Mouse (Mus musculus) embryonic facial prominence, embryonic 15.5 days (tissue): ENCODE measurements at regions not wholly inside any gene's neighbourhood (a gene's known extent, or its start where the extent isn't known, plus 50 kb on each side); places are given as distances from the start of the nearest gene placed in this dataset.

Source experiments
- ATAC-seq: fragments of 200-750 bp; cut with Nextera tagmentation; 2 replicates; pipeline ENCODE4 v1.8.0; 2017; ENCODE audit warnings: low read depth, moderate TSS enrichment; ENCODE audit not compliant: insufficient number of reproducible peaks, low FRiP score, low TSS enrichment
- H3K27ac ChIP-seq: fragments of 300-500 bp; sonication (generic); replicated peaks from 2 replicates; pipeline ENCODE4 v1.5.1; 2015; ENCODE audit warnings: mild to moderate bottlenecking, inconsistent platforms
- H3K27me3 ChIP-seq: fragments of 300-500 bp; sonication (generic); 2 replicates; pipeline ENCODE4 v1.6.1; 2015; ENCODE audit warnings: inconsistent platforms
- H3K36me3 ChIP-seq: fragments of 300-500 bp; sonication (generic); 2 replicates; pipeline ENCODE4 v1.6.1; 2015; ENCODE audit warnings: mild to moderate bottlenecking, inconsistent platforms
- H3K4me1 ChIP-seq: fragments of 300-500 bp; sonication (generic); 2 replicates; pipeline ENCODE4 v1.6.1; 2015; ENCODE audit warnings: inconsistent platforms
- H3K4me2 ChIP-seq: fragments of 300-500 bp; sonication (generic); replicated peaks from 2 replicates; pipeline ENCODE4 v1.6.1; 2015; ENCODE audit warnings: mild to moderate bottlenecking, inconsistent platforms
- H3K4me3 ChIP-seq: fragments of 300-500 bp; sonication (generic); replicated peaks from 2 replicates; pipeline ENCODE4 v1.5.1; 2015; ENCODE audit warnings: mild to moderate bottlenecking, inconsistent platforms
- H3K9ac ChIP-seq: fragments of 300-500 bp; sonication (generic); 2 replicates; pipeline ENCODE4 v1.6.1; 2015; ENCODE audit warnings: inconsistent platforms
- H3K9me3 ChIP-seq: fragments of 300-500 bp; sonication (generic); replicated peaks from 2 replicates; pipeline ENCODE4 v1.6.1; 2016; ENCODE audit warnings: inconsistent platforms
- WGBS: fragments of 180-500 bp; shearing (Covaris S2); methylation state at CpG from one replicate; pipeline ENCODE4 v1.1.7; 2015; 5-methylcytosine and 5-hydroxymethylcytosine counted together

GRCm38 (mm10) chr13:110450526-110450925 is 55.7 kb downstream of the Plk2 start:
- Histone ChIP-seq H3K4me3 (no peak overlapping the region), H3K4me1 (no peaks in the 10 kb centered on the region), H3K4me2 (no peak overlapping the region), H3K27me3 (no peaks in the 10 kb centered on the region), H3K9ac (no peak overlapping the region), H3K9me3 (no peaks in the 10 kb centered on the region), H3K27ac (no peak overlapping the region), H3K36me3 (no peaks in the 10 kb centered on the region)
- ATAC-seq: no peak
- WGBS: 79% methylated on average over 1 of the region's 1 CpGs

GRCm38 (mm10) chr13:110452009-110452525 is 57.2 kb downstream of the Plk2 start:
- Histone ChIP-seq H3K4me1 (no peaks in the 10 kb centered on the region), H3K27ac (no peak overlapping the region), H3K27me3 (no peaks in the 10 kb centered on the region), H3K4me3 (no peak overlapping the region), H3K9ac (no peak overlapping the region), H3K36me3 (no peaks in the 10 kb centered on the region), H3K9me3 (no peaks in the 10 kb centered on the region), H3K4me2 (no peak overlapping the region)
- WGBS: 50% methylated on average over 6 of the region's 6 CpGs
- no peak for ATAC-seq

DNA sequence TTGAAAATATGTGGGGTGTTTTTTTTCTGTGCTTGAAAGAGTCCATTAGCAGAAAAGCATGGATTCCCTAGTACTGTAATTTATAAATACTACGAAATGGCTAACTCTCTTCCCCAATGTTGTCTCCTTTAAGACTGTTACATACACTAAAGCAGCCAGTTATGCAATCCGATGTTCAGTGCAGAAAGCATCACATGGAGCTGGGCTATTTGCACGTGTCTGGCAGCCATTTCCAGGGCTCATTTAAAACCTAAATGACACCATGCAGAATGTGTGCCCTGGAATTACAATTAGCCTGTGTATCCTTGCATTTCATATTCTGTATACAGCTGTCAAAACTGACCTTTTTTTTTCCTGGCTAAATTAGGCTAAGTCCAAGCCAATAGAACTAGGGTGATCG is 60.2 kb downstream of the Plk2 start:
- H3K36me3 ChIP-seq: no peaks in the 10 kb centered on the region
- no peaks in the 10 kb centered on the region for H3K9me3 ChIP-seq
- H3K4me2 ChIP-seq: no peak overlapping the region
- no peak for ATAC-seq
- no peak overlapping the region for H3K9ac ChIP-seq
- no peak overlapping the region for H3K4me3 ChIP-seq
- no peaks in the 10 kb centered on the region for H3K4me1 ChIP-seq
- 39% methylated on average over 4 of the region's 4 CpGs for WGBS
- no peaks in the 10 kb centered on the region for H3K27me3 ChIP-seq
- H3K27ac ChIP-seq: no peak overlapping the region

GRCm38 (mm10) chr13:110455569-110456196 is 60.8 kb downstream of the Plk2 start:
- no peak for ATAC-seq
- no peaks in the 10 kb centered on the region for H3K9me3 ChIP-seq
- H3K36me3 ChIP-seq: no peaks in the 10 kb centered on the region
- WGBS: 71% methylated on average over 5 of the region's 5 CpGs
- H3K27me3 ChIP-seq: no peaks in the 10 kb centered on the region
- H3K4me2 ChIP-seq: no peak overlapping the region
- no peak overlapping the region for H3K4me3 ChIP-seq
- H3K4me1 ChIP-seq: no peaks in the 10 kb centered on the region
- H3K9ac ChIP-seq: no peak overlapping the region
- no peak overlapping the region for H3K27ac ChIP-seq

- Histone ChIP-seq H3K4me1 (no peaks in the 10 kb centered on the region), H3K9me3 (no peaks in the 10 kb centered on the region), H3K27me3 (no peaks in the 10 kb centered on the region), H3K36me3 (no peaks in the 10 kb centered on the region), H3K4me2 (no peak overlapping the region), H3K27ac (no peak overlapping the region), H3K9ac (no peak overlapping the region), H3K4me3 (no peak overlapping the region)
- WGBS: 74% methylated on average over 4 of the region's 4 CpGs
- ATAC-seq: no peak
Measured at GRCm38 (mm10) chr13:110458701-110459100, 63.9 kb downstream of the Plk2 start.

- no peak for ATAC-seq
- Histone ChIP-seq H3K4me3 (no peak overlapping the region), H3K4me2 (no peak overlapping the region)
Measured at GRCm38 (mm10) chr13:110461581-110461980, 66.7 kb downstream of the Plk2 start.

DNA sequence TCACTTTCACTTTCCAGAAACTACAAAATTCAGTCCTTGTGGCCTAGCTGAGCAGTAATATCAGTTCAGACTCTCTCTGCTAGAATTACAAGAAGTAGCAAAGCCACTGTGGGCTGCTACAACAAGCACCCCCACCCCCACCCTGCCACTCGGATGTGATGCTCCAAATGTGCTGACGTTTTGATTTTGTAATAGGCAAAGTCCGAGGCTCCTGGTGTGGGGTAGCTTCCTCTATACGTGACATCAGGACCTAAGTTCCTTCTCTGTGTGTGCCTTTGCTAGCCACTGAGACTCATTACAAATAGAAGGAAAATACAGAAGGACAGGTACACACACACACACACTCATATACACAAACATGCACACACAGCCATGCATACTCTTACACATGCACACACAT is 76.7 kb downstream of the Plk2 start:
- Histone ChIP-seq H3K27ac (no peak overlapping the region), H3K4me3 (no peak overlapping the region), H3K27me3 (no peaks in the 10 kb centered on the region), H3K9me3 (no peaks in the 10 kb centered on the region), H3K36me3 (no peaks in the 10 kb centered on the region), H3K4me1 (no peaks in the 10 kb centered on the region), H3K4me2 (no peak overlapping the region), H3K9ac (no peak overlapping the region)
- WGBS: 35% methylated on average over 4 of the region's 4 CpGs
- no peak for ATAC-seq

More at GRCm38 (mm10) chr13:110461581-110461980, 66.7 kb downstream of the Plk2 start:
- Histone ChIP-seq H3K9me3 (no peaks in the 10 kb centered on the region), H3K4me1 (no peaks in the 10 kb centered on the region), H3K36me3 (no peaks in the 10 kb centered on the region), H3K27ac (no peak overlapping the region), H3K9ac (no peak overlapping the region), H3K27me3 (no peaks in the 10 kb centered on the region)
- WGBS: 77% methylated on average over 13 of the region's 13 CpGs

GRCm38 (mm10) chr13:110477709-110478108 is 82.9 kb downstream of the Plk2 start:
- Histone ChIP-seq H3K4me2 (no peak overlapping the region), H3K9ac (no peak overlapping the region), H3K36me3 (no peaks in the 10 kb centered on the region), H3K4me3 (no peak overlapping the region), H3K4me1 (no peaks in the 10 kb centered on the region), H3K27me3 (no peaks in the 10 kb centered on the region), H3K9me3 (no peaks in the 10 kb centered on the region), H3K27ac (no peak overlapping the region)
- ATAC-seq: no peak
- 86% methylated on average over 5 of the region's 5 CpGs for WGBS

- Histone ChIP-seq H3K27me3 (no peaks in the 10 kb centered on the region), H3K4me1 (no peaks in the 10 kb centered on the region), H3K9me3 (no peaks in the 10 kb centered on the region), H3K36me3 (no peaks in the 10 kb centered on the region), H3K4me3 (no peak overlapping the region), H3K4me2 (no peak overlapping the region), H3K9ac (no peak overlapping the region), H3K27ac (no peak overlapping the region)
- WGBS: 63% methylated on average over 5 of the region's 6 CpGs
- no peak for ATAC-seq
Measured at GRCm38 (mm10) chr13:110484358-110484940, 89.6 kb downstream of the Plk2 start.

DNA sequence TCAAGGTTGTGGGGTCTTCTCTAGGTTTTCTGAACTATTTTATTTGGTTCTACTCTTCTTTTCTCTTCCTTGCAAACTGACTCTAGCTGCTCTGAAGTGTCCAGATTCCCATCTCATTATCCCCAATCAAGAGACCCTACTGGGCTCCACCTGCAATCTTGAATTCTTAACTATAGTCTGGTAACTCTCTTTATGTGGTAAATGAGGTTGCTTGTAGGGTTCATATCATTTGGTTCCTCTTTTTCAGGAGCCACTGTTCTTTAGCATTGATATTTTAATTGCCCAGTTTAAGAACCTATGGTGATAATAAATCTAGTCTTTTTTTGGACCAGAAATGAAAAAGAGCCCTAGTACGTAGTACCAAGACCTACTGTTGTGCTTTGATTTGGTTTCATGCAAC is 90.7 kb downstream of the Plk2 start:
- 98% methylated on average over 1 of the region's 1 CpGs for WGBS
- no peak for ATAC-seq
- no peaks in the 10 kb centered on the region for H3K36me3 ChIP-seq
- no peaks in the 10 kb centered on the region for H3K4me1 ChIP-seq
- no peak overlapping the region for H3K4me3 ChIP-seq
- no peak overlapping the region for H3K27ac ChIP-seq
- no peak overlapping the region for H3K4me2 ChIP-seq
- no peak overlapping the region for H3K9ac ChIP-seq
- no peaks in the 10 kb centered on the region for H3K9me3 ChIP-seq
- no peaks in the 10 kb centered on the region for H3K27me3 ChIP-seq

- Histone ChIP-seq H3K4me3 (no peak overlapping the region), H3K4me2 (no peak overlapping the region), H3K9me3 (no peaks in the 10 kb centered on the region), H3K27me3 (no peaks in the 10 kb centered on the region), H3K4me1 (0 out of 2 replicates have a peak, but pooled peaks cover 4% of the 10 kb centered on the region), H3K36me3 (no peaks in the 10 kb centered on the region), H3K27ac (no peak overlapping the region), H3K9ac (no peak overlapping the region)
- WGBS: 73% methylated on average over 2 of the region's 2 CpGs
- ATAC-seq: no peak
Measured at GRCm38 (mm10) chr13:110490166-110490565, 95.3 kb downstream of the Plk2 start.
